Mouse (Mus musculus): ENCODE measurements around the gene P2ry13.
A peak's percentile ranks its signal among the peaks of the same experiment; 100 is the strongest.

Gene P2ry13

GRCm38 (mm10) chr3:59197329-59197948 lies 13.2 kb downstream of the P2ry13 start:
- DNase-seq (ENCODE audit: low read depth, low spot score): no peak

- no peak for DNase-seq (ENCODE audit: low read depth, low spot score)
Measured at GRCm38 (mm10) chr3:59194938-59195337, 15.7 kb downstream of the P2ry13 start, which contains the start of gene Gpr87. Gene Gpr87 (minus strand): TSS chr3:59195104.

DNA sequence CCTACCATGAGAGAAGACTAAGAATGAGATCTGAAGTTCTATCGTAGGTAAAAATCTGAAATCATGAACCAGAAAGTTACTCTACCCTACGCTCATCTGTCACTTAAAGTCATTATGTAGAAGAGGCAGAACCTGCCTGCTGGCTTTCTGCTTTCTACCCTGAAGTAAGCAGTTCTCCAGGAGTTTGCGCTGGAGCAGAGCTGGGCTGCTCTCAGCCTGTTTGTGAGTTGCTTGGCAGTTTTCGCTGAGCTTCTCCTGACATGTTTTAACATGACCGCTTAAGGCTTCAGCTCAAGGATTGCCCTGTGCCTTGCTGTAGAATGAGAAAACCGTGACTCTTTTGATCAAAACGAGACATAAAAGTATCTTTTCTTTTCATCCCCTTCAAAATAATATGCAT lies 16.6 kb downstream of the P2ry13 start:
- no peak for DNase-seq (ENCODE audit: low read depth, low spot score)

- no peak for DNase-seq (ENCODE audit: low read depth, low spot score)
Measured at GRCm38 (mm10) chr3:59191674-59192073, 19.0 kb downstream of the P2ry13 start.

DNA sequence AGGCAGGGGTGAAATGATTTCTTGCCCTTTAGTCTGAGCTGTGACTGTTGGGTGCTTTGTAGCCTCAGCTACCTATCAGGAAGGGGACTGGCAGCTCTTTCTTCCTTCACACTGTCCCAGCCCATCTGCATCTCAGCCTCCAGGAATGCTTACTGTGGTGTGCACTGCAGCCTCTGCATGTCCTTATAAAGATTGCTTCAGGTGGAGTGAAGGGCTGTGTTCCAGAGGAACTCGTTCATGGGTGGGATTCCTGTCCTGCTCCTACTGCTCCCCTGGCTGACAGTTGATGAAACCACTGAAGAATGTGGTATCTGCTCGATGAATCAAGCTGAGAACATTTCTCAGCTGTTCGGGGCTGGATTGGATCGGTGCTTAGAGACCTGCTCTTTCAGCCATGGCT lies 23.3 kb downstream of the P2ry13 start:
- DNase-seq (ENCODE audit: low read depth, low spot score): no peak

GRCm38 (mm10) chr3:59185662-59186061 lies 25.0 kb downstream of the P2ry13 start:
- DNase-seq (ENCODE audit: low read depth, low spot score): no peak

GRCm38 (mm10) chr3:59182129-59182528 lies 28.6 kb downstream of the P2ry13 start:
- DNase-seq (ENCODE audit: low read depth, low spot score): no peak

DNA sequence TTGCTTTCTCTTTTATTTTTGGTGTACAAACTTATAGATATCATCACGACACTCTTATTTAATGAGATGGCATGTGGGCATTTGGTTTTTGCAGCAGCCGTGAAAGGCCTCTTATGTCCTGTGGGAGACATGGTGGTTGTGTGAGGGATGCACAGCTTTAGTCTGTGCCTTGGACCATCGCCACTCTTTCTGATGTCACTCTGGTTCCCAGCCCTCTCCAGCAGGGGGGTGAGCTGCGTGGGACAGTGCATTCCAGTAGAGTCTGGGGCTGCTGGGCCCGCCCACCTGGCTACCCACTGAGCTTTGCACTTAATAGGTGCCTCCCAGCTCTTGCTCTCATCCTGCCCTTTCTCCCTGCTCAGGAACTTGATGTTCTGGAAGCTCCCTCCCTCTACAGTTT lies 29.5 kb downstream of the P2ry13 start:
- DNase-seq (ENCODE audit: low read depth, low spot score): no peak

DNA sequence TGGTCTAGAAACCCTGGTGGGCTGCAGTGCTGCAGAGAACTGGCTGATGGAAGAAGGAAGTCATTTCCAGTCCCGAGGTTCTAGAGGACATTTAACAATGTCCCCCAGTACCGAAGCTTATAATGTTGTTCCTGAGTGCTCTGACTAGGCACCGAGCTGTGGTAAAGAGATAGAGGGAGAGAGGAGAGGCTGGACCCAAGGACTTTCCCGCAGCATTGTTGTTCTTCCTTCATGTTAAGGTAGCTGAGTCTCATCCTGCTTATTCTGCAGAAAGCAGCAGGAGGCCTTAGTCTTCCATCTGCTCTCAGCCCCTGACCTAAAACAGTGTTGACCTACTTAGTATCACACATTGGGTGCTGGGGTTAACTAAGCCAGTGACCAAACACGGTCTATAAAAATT lies 33.8 kb downstream of the P2ry13 start:
- no peak for DNase-seq (ENCODE audit: low read depth, low spot score)

DNA sequence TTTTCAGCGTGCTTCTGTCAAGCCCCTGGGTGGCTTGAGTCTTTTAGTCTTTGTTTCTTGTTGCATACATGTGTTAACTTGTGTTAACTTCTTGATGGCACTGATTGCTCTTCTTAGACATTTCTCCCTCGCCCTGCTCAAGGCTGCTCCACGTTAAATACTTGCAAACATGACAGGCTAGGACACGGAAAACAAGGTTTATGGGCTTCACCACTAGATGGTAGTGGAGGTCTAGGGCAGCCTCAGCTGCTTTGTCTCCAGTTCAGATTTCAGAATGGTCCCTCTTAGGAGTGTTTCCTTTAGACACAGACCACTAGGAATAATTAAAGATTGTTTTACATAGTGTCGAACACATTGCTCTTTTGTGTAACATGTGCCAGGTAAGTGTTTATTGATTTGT lies 35.4 kb downstream of the P2ry13 start:
- DNase-seq (ENCODE audit: low read depth, low spot score): peak; percentile 72

GRCm38 (mm10) chr3:59174426-59175154 lies 36.1 kb downstream of the P2ry13 start:
- peak; percentile 56 for DNase-seq (ENCODE audit: low read depth, low spot score)

DNA sequence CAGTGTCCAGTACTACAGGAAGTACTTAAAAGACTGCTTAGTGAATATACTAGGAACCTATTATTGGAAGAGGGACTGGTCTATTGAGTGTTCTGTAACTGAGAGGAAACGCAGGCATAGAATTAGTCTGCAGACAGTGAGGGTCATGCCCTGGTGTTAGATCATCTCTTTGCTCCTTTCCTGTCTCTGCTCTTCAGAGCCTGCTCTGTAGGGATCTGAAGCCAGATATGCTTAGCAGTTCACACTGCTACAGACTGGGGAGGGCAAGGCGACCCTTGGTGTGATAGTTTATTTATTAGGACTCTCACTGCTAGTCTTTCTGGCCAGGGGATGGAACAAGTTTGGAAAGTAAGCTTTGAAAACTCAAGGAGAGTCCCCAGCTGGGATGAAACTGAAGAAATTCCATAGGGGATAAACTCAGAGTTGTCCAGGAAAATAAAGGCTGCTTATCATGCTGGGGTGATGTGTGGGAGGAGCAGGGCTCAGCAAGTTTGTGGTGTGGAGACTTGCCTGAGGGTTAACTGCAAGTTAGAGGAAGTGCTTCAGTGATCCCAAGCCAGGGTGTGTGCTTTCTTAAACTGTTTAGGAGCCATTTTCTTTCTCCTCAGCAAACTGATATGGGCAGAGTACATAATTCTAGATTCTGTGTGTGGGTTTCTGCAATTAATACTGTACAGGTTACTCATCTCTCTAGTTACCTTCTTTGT lies 40.6 kb downstream of the P2ry13 start:
- DNase-seq (ENCODE audit: low read depth, low spot score): no peak

GRCm38 (mm10) chr3:59169215-59169614 lies 41.5 kb downstream of the P2ry13 start:
- DNase-seq (ENCODE audit: low read depth, low spot score): no peak

- DNase-seq (ENCODE audit: low read depth, low spot score): peak; percentile 6
Measured at GRCm38 (mm10) chr3:59168476-59168875, 42.2 kb downstream of the P2ry13 start.

DNA sequence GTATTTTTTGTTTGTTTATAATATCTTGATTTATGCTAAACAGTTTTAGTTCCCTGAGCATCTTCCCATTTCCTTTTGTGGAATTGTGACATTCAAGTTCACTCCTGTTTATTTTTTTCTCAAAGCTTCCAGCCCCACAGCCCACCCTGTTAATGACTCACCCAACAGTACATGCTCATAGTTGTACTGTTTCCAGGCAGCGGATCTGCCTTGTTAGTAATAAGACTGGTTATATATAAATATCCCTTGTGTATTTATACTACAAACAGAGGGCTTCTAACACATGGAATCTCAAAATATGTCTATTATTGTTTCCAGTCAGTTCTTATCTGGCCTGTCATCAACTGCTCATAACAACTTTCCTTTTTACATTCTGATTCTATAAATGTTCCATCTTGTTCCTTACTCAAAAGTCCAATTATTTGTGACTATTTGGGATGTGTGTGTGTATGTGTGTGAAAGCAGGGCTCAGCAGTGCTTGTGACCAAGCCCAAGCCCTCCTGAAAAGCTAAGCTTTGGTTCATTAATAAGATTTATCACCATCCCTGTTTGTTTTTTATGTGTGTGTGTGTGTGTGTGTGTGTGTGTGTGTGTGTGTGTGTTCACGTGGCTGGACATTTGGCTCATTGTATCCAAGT lies 43.1 kb downstream of the P2ry13 start:
- DNase-seq (ENCODE audit: low read depth, low spot score): no peak

DNA sequence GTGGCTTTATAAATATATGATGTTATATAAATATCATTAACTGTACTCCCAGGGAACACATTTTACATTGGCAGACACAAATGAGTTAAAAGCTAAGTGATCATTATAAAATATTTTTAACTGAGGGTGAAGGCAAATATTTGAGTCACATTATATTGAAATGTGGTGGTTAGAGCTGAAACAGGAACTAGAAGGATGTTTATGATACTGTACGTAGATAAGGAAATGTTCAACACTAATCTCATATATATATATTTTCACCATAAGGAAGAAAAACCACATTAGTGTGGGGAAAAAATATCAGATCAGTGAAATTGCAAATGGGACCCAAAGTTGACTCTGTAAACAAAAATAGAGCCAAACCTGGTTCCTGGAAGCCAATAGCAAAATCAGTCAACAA lies 50.2 kb downstream of the P2ry13 start:
- no peak for DNase-seq (ENCODE audit: low read depth, low spot score)
